ENCODE assay signal across 8 mouse cellular contexts in the genomic region with DNA sequence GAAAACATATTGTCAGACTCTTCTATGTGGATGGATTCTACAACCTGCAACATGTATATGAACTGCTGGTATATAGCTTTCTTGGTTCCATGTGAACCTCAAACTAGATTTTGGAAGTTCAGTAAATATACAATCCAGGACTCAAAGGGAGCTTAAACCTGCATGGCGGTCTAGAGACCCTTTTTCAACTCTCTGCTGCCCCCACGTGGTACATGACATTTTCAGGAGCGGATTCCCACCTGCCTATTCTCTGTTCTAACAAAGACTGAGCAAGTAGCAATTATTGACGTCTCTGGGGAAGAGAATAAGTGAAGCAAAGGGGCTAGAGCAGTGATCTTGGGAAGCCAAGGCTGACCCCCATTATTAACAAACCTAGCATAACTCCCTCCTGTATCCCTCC.
DNase-seq lines count a peak whose midpoint lies in the region; ATAC-seq and TF ChIP-seq lines count a peak whose summit lies in the region.

No protein-coding gene starts in this region.

- no peak overlapping the region for H3K27ac ChIP-seq in ES-Bruce4 (ENCODE audit: insufficient read depth, low read length)
- H3K27ac ChIP-seq in hindbrain, embryonic 11.5 days (ENCODE audit: low read depth, low read length) = no peak overlapping the region
- no peak overlapping the region for H3K27ac ChIP-seq in limb, embryonic 11.5 days (replicated peaks; ENCODE audit: low read depth, low read length)

- no peaks in the 10 kb centered on the region for H3K36me3 ChIP-seq in ES-Bruce4 (ENCODE audit: control insufficient read depth, insufficient read depth, low read length, poor library complexity, severe bottlenecking)
- no peaks in the 10 kb centered on the region for H3K36me3 ChIP-seq in hindbrain, embryonic 11.5 days (ENCODE audit: control insufficient read depth, insufficient read depth, low read length)
- no peaks in the 10 kb centered on the region for H3K36me3 ChIP-seq in limb, embryonic 11.5 days (ENCODE audit: control insufficient read depth, insufficient read depth, low read length)

- intact Hi-C loops in heart, postnatal 10 days (cut with DNase I) = no loop called here

- no peak for TF ChIP-seq POLR2A in ES-Bruce4 (IDR thresholded peaks at IDR 0.05; ENCODE audit: insufficient read depth, low read length)

- no peaks in the 10 kb centered on the region for H3K4me1 ChIP-seq in ES-Bruce4 (ENCODE audit: control insufficient read depth, insufficient read depth, low read length)
- no peaks in the 10 kb centered on the region for H3K4me1 ChIP-seq in hindbrain, embryonic 11.5 days (replicated peaks; ENCODE audit: control insufficient read depth, insufficient read depth, low read length)
- no peaks in the 10 kb centered on the region for H3K4me1 ChIP-seq in limb, embryonic 11.5 days (ENCODE audit: control insufficient read depth, insufficient read depth, low read length)

- peak; percentile 29 for TF ChIP-seq CTCF in ES-Bruce4 (IDR thresholded peaks at IDR 0.05; ENCODE audit: low read depth, low read length)

- DNase-seq in heart, postnatal 10 days = peak; percentile 12 to 60
- DNase-seq in heart, adult 8-10 months (ENCODE audit: low spot score) = no peak
- peak; percentile 75 to 83 for DNase-seq in cerebellum, adult 18-20 months
- peak; percentile 80 for DNase-seq in hindbrain, embryonic 11.5 days (ENCODE audit: low spot score)
- DNase-seq in limb, embryonic 11.5 days (ENCODE audit: low spot score) = peak; percentile 84
- peak; percentile 31 for DNase-seq in retina, postnatal 7 days (ENCODE audit: low read depth, low spot score)
- no peak for DNase-seq in gastrocnemius, postnatal 25 days

- no peak overlapping the region for H3K4me3 ChIP-seq in ES-Bruce4 (ENCODE audit: low read depth, low read length)
- H3K4me3 ChIP-seq in hindbrain, embryonic 11.5 days (ENCODE audit: low read depth, low read length) = no peak overlapping the region
- no peak overlapping the region for H3K4me3 ChIP-seq in limb, embryonic 11.5 days (ENCODE audit: low read depth, low read length)

- no peak for ATAC-seq in hindbrain, embryonic 11.5 days (ENCODE audit: low FRiP score)
- ATAC-seq in limb, embryonic 11.5 days (ENCODE audit: insufficient number of reproducible peaks, low FRiP score, low TSS enrichment, low read depth) = no peak

- no peaks in the 10 kb centered on the region for H3K27me3 ChIP-seq in ES-Bruce4 (ENCODE audit: control insufficient read depth, insufficient read depth, low read length, poor library complexity, severe bottlenecking)
- no peaks in the 10 kb centered on the region for H3K27me3 ChIP-seq in hindbrain, embryonic 11.5 days (ENCODE audit: control insufficient read depth, insufficient read depth, low read length)
- no peaks in the 10 kb centered on the region for H3K27me3 ChIP-seq in limb, embryonic 11.5 days (ENCODE audit: control insufficient read depth, insufficient read depth, low read length)

- TF ChIP-seq EP300 in ES-Bruce4 (IDR thresholded peaks at IDR 0.05; ENCODE audit: insufficient read depth, low read depth, low read length) = no peak

- 15% methylated on average over 4 of the region's 4 CpGs for WGBS in hindbrain, embryonic 11.5 days
- WGBS in limb, embryonic 11.5 days = 10% methylated on average over 4 of the region's 4 CpGs

- no peak overlapping the region for H3K4me2 ChIP-seq in hindbrain, embryonic 11.5 days (replicated peaks; ENCODE audit: low read depth, low read length)
- H3K4me2 ChIP-seq in limb, embryonic 11.5 days (ENCODE audit: low read depth, severe bottlenecking) = no peak overlapping the region

- no peak overlapping the region for H3K9ac ChIP-seq in ES-Bruce4 (ENCODE audit: low read depth, poor library complexity, severe bottlenecking)
- no peak overlapping the region for H3K9ac ChIP-seq in hindbrain, embryonic 11.5 days (ENCODE audit: low read depth, low read length)
- no peak overlapping the region for H3K9ac ChIP-seq in limb, embryonic 11.5 days (ENCODE audit: low read length)

- H3K9me3 ChIP-seq in ES-Bruce4 (replicated peaks; ENCODE audit: control insufficient read depth, insufficient read depth, low read length, poor library complexity, severe bottlenecking) = no peaks in the 10 kb centered on the region
- H3K9me3 ChIP-seq in hindbrain, embryonic 11.5 days (ENCODE audit: control insufficient read depth, low read length) = no peaks in the 10 kb centered on the region
- no peaks in the 10 kb centered on the region for H3K9me3 ChIP-seq in limb, embryonic 11.5 days (ENCODE audit: control insufficient read depth, low read length)

Comparison
In these comparisons a context has a peak if more than half of its experiments do, and no peak if none do; other contexts are left out.
1. DNase-seq: peak in heart, postnatal 10 days (2 of 2), cerebellum, adult 18-20 months (2 of 2), hindbrain, embryonic 11.5 days (single experiment), limb, embryonic 11.5 days (single experiment) and retina, postnatal 7 days (single experiment); none in heart, adult 8-10 months (single experiment) and gastrocnemius, postnatal 25 days (single experiment).